Mouse (Mus musculus) forebrain, embryonic 13.5 days (tissue): Measurements from ENCODE around the gene Prkar2b. TPM values are rescaled to one million over a fixed set of nuclear protein-coding genes. Genes with fewer than 3 reads are reported as not detected.
"Not testable (repeated sequence)": the region's sequence is repeated elsewhere in the genome, so short reads cannot be mapped to it uniquely, and the experiment has no call there.

ENCODE experiments used
- ATAC-seq: fragments of 200-750 bp; cut with Nextera tagmentation; 2 replicates; pipeline ENCODE4 v1.8.0; 2017
- H3K27ac ChIP-seq: fragments of 300-500 bp; sonication (generic); 2 replicates; pipeline ENCODE4 v1.5.1; 2015; ENCODE audit warnings: inconsistent platforms, mild to moderate bottlenecking, moderate library complexity
- H3K27me3 ChIP-seq: fragments of 300-500 bp; sonication (generic); 2 replicates; pipeline ENCODE4 v1.6.1; 2015; ENCODE audit warnings: mild to moderate bottlenecking, inconsistent platforms
- H3K36me3 ChIP-seq: fragments of 300-500 bp; sonication (generic); 2 replicates; pipeline ENCODE4 v1.6.1; 2015; ENCODE audit warnings: mild to moderate bottlenecking, inconsistent platforms; ENCODE audit not compliant: poor library complexity, severe bottlenecking
- H3K4me1 ChIP-seq: fragments of 300-500 bp; sonication (generic); 2 replicates; pipeline ENCODE4 v1.6.1; 2015; ENCODE audit warnings: inconsistent platforms
- H3K4me2 ChIP-seq: fragments of 300-500 bp; sonication (generic); 2 replicates; pipeline ENCODE4 v1.6.1; 2015; ENCODE audit warnings: inconsistent platforms, mild to moderate bottlenecking, moderate library complexity
- H3K4me3 ChIP-seq: fragments of 300-500 bp; sonication (generic); 2 replicates; pipeline ENCODE4 v1.5.1; 2015; ENCODE audit warnings: mild to moderate bottlenecking, inconsistent platforms
- H3K9ac ChIP-seq: fragments of 300-500 bp; sonication (generic); 2 replicates; pipeline ENCODE4 v1.6.1; 2015; ENCODE audit warnings: mild to moderate bottlenecking, inconsistent platforms
- H3K9me3 ChIP-seq: fragments of 300-500 bp; sonication (generic); replicated peaks from 2 replicates; pipeline ENCODE4 v1.6.1; 2016; ENCODE audit warnings: inconsistent platforms
- WGBS: fragments of 180-500 bp; shearing (Covaris S2); methylation state at CpG from one replicate; pipeline ENCODE4 v1.1.7; 2015; 5-methylcytosine and 5-hydroxymethylcytosine counted together
- polyA plus RNA-seq: library from polyadenylated mRNA; unstranded; fragments of >200 nt; fragmentation: Nextera tagmentation; extraction: Ambion mirVana; gene quantifications from 2 replicates; pipeline ENCODE4 v1.2.1, GENCODE M21; 2015

The Prkar2b gene
- polyA plus RNA-seq, 1 experiment from 2014 or later, result 65.4 TPM

- 80% methylated on average over 7 of the region's 7 CpGs for WGBS
- Histone ChIP-seq H3K36me3 (no peaks in the 10 kb centered on the region), H3K4me1 (peaks cover 6% of the 10 kb centered on the region), H3K9ac (no peak overlapping the region), H3K4me3 (no peak overlapping the region), H3K9me3 (no peaks in the 10 kb centered on the region), H3K4me2 (no peak overlapping the region), H3K27ac (no peak overlapping the region), H3K27me3 (no peaks in the 10 kb centered on the region)
- no peak for ATAC-seq
Observed at GRCm38 (mm10) chr12:32017636-32018375, 43.3 kb downstream of the Prkar2b start.

- Histone ChIP-seq H3K27ac (no peak overlapping the region), H3K4me1 (peaks cover 6% of the 10 kb centered on the region), H3K27me3 (no peaks in the 10 kb centered on the region), H3K9me3 (no peaks in the 10 kb centered on the region), H3K4me3 (no peak overlapping the region), H3K4me2 (no peak overlapping the region), H3K36me3 (no peaks in the 10 kb centered on the region), H3K9ac (no peak overlapping the region)
- 82% methylated on average over 6 of the region's 6 CpGs for WGBS
- no peak for ATAC-seq
Observed at GRCm38 (mm10) chr12:32016472-32016871, 44.6 kb downstream of the Prkar2b start.

DNA sequence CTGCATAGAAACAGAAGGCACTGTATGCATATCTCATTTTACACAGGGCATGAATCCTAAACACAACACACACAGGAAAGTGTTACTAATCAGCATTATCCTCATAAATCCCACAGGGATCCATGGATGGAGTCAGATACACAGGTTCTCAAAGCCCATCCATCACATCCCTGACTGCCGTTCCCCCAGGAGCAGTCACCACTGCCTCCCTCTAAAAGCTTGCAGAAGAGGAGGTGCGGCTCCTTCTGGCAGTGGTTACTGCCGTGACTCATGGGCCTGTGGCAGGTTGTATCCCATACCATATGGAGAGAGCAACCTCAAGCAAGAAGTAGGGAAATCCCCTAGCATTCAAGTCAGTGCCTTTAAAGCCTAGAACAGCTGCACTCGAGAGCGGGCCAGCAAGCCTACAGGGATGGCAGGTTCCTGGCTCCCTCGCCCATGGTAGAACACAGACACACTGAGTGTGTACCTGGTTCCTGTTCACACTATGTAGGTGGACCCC, 45.8 kb downstream of the Prkar2b start:
- Histone ChIP-seq H3K9me3 (no peaks in the 10 kb centered on the region; the same call in 1 of the 2 replicates), H3K4me3 (no peak overlapping the region), H3K27me3 (no peaks in the 10 kb centered on the region), H3K36me3 (0 out of 2 replicates have a peak, but pooled peaks cover 4% of the 10 kb centered on the region), H3K4me1 (peaks cover 6% of the 10 kb centered on the region), H3K27ac (no peak overlapping the region; the same call in 1 of the 2 replicates), H3K9ac (no peak overlapping the region), H3K4me2 (no peak overlapping the region)
- 0 out of 2 replicates have a peak, but pooled peaks have one; percentile 7 for ATAC-seq
- 70% methylated on average over 6 of the region's 6 CpGs for WGBS

DNA sequence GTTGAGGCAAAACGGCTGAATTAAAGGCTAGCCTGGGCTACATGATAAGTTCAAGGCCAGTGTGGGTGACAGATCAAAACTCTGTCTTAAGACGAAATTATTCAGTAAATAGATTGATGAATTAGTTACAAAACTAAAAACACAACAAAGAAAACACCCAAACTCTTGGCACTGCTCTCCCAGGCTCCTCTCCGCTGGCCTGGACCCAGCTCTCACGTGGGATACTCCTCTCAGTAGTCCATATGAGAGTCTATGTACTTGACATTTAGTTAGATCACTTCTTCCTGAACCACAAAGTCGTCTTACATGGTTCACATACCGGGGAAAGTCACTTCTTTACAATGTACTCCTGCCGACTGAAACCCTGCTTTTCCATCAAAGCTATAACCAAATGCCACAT, 46.3 kb downstream of the Prkar2b start:
- 71% methylated on average over 7 of the region's 7 CpGs for WGBS
- Histone ChIP-seq H3K4me3 (no peak overlapping the region), H3K4me2 (no peak overlapping the region), H3K4me1 (peaks cover 6% of the 10 kb centered on the region), H3K27me3 (no peaks in the 10 kb centered on the region), H3K9me3 (no peaks in the 10 kb centered on the region; the same call in 1 of the 2 replicates), H3K27ac (no peak overlapping the region), H3K9ac (no peak overlapping the region), H3K36me3 (0 out of 2 replicates have a peak, but pooled peaks cover 4% of the 10 kb centered on the region)
- no peak for ATAC-seq

GRCm38 (mm10) chr12:32012169-32012568, 48.9 kb downstream of the Prkar2b start:
- peaks cover 6% of the 10 kb centered on the region for H3K4me1 ChIP-seq
- no peaks in the 10 kb centered on the region for H3K27me3 ChIP-seq
- 78% methylated on average over 2 of the region's 2 CpGs for WGBS

GRCm38 (mm10) chr12:32011128-32011527, 50.0 kb downstream of the Prkar2b start:
- no peak overlapping the region for H3K4me2 ChIP-seq
- H3K9ac ChIP-seq, result no peak overlapping the region
- 89% methylated on average over 5 of the region's 5 CpGs for WGBS
- peaks cover 6% of the 10 kb centered on the region for H3K4me1 ChIP-seq
- H3K9me3 ChIP-seq, result no peaks in the 10 kb centered on the region; the same call in 1 of the 2 replicates
- no peaks in the 10 kb centered on the region for H3K27me3 ChIP-seq
- no peak overlapping the region for H3K4me3 ChIP-seq
- 0 out of 2 replicates have a peak, but pooled peaks cover 4% of the 10 kb centered on the region for H3K36me3 ChIP-seq
- ATAC-seq, result no peak
- no peak overlapping the region for H3K27ac ChIP-seq

More at GRCm38 (mm10) chr12:32012169-32012568, 48.9 kb downstream of the Prkar2b start:
- Histone ChIP-seq H3K4me3 (no peak overlapping the region), H3K9ac (no peak overlapping the region), H3K27ac (no peak overlapping the region), H3K9me3 (no peaks in the 10 kb centered on the region; the same call in 1 of the 2 replicates), H3K36me3 (0 out of 2 replicates have a peak, but pooled peaks cover 4% of the 10 kb centered on the region), H3K4me2 (no peak overlapping the region)
- ATAC-seq, result no peak

DNA sequence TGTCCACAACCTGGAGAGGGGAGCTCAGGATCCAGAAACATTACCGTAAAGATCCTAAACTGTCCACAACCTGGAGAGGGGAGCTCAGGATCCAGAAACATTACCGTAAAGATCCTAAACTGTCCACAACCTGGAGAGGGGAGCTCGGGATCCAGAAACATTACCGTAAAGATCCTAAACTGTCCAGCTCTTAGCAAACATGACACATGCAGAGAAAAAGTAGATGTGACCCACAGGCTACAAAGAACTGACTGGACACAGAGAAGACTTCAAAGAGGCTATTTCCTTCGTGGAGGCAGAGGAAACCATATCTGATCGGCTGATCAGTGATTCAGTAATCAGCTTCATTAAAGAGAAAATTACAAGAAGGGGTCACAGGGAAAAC, 51.1 kb downstream of the Prkar2b start:
- not testable (repeated sequence) for H3K9ac ChIP-seq, H3K4me3 ChIP-seq, H3K9me3 ChIP-seq, H3K4me1 ChIP-seq, H3K27ac ChIP-seq, H3K36me3 ChIP-seq, H3K27me3 ChIP-seq, H3K4me2 ChIP-seq, ATAC-seq
- 44% methylated on average over 6 of the region's 6 CpGs for WGBS

DNA sequence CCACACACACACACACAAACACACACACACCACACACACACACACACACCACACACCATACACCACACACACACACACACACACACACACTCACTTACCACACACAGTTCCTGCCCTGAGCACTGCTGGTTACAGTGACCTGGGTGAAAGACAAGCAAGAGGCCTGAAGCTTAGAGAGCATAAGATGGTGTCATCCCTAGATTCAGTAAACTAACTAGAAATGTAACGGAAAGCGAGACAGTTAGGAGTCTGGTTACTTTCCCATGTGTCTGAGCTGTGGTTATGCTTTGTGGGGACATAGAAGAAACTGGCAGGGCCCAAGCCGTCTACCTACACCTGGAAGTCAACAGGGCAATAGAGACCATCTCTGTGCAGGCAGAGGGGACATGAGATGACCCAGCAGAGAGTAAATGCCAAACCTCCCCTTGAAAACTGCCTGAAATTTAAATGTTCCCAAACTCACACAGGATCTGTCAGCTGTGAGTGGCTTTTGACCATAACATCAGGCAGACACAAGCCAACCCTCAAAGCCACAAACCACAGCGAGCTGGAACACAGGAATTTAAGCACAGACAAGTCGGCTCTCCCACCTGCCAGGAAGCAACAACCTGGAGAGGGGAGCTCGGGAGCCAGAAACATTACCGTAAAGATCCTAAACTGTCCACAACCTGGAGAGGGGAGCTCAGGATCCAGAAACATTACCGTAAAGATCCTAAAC, 51.7 kb downstream of the Prkar2b start:
- no peak overlapping the region for H3K4me3 ChIP-seq
- no peak for ATAC-seq

GRCm38 (mm10) chr12:32008728-32009127, 52.4 kb downstream of the Prkar2b start:
- Histone ChIP-seq H3K4me1 (no peaks in the 10 kb centered on the region), H3K27ac (no peak overlapping the region), H3K4me3 (no peak overlapping the region), H3K4me2 (no peak overlapping the region), H3K36me3 (0 out of 2 replicates have a peak, but pooled peaks cover 4% of the 10 kb centered on the region), H3K9ac (no peak overlapping the region), H3K9me3 (no peaks in the 10 kb centered on the region; the same call in 1 of the 2 replicates), H3K27me3 (no peaks in the 10 kb centered on the region)
- no peak for ATAC-seq
- 87% methylated on average over 5 of the region's 5 CpGs for WGBS

More for the DNA sequence above, 51.7 kb downstream of the Prkar2b start:
- 0 out of 2 replicates have a peak, but pooled peaks cover 4% of the 10 kb centered on the region for H3K36me3 ChIP-seq
- H3K27me3 ChIP-seq, result no peaks in the 10 kb centered on the region
- H3K9me3 ChIP-seq, result no peaks in the 10 kb centered on the region; the same call in 1 of the 2 replicates
- no peak overlapping the region for H3K27ac ChIP-seq
- 20% methylated on average over 8 of the region's 8 CpGs for WGBS
- H3K4me2 ChIP-seq, result no peak overlapping the region
- H3K4me1 ChIP-seq, result no peaks in the 10 kb centered on the region
- no peak overlapping the region for H3K9ac ChIP-seq

GRCm38 (mm10) chr12:32007646-32008045, 53.5 kb downstream of the Prkar2b start:
- Histone ChIP-seq H3K9ac (no peak overlapping the region), H3K27me3 (no peaks in the 10 kb centered on the region), H3K27ac (no peak overlapping the region), H3K36me3 (0 out of 2 replicates have a peak, but pooled peaks cover 4% of the 10 kb centered on the region), H3K4me1 (no peaks in the 10 kb centered on the region), H3K9me3 (no peaks in the 10 kb centered on the region; the same call in 1 of the 2 replicates), H3K4me2 (no peak overlapping the region), H3K4me3 (no peak overlapping the region)
- 81% methylated on average over 4 of the region's 4 CpGs for WGBS
- no peak for ATAC-seq

DNA sequence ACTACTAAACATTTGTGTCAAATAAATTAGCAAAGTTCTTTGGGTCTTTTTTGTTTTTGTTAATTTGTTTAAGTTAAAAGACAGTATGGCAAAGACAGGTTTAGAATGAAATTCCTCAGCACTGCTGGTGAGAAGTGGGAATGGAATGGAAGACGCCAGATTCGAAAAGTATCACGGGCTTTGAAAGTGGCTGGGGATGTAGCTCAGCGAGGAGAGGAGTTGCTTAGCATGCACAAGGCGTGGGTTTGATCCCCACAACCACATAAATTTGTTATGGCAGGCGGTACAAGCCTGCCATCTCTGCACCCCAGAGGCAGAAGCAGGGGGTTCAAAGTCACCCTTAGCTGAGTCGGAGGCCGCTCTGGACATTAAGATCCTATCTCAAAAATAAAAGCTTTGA, 54.1 kb downstream of the Prkar2b start:
- no peaks in the 10 kb centered on the region for H3K4me1 ChIP-seq
- no peak for ATAC-seq
- 0 out of 2 replicates have a peak, but pooled peaks cover 4% of the 10 kb centered on the region for H3K36me3 ChIP-seq
- no peak overlapping the region for H3K4me2 ChIP-seq
- no peaks in the 10 kb centered on the region for H3K27me3 ChIP-seq
- H3K9me3 ChIP-seq, result no peaks in the 10 kb centered on the region; the same call in 1 of the 2 replicates
- 94% methylated on average over 8 of the region's 8 CpGs for WGBS
- H3K4me3 ChIP-seq, result no peak overlapping the region
- no peak overlapping the region for H3K9ac ChIP-seq
- H3K27ac ChIP-seq, result no peak overlapping the region
